Mouse (Mus musculus): ENCODE measurements around the gene Pknox2. TPM values are rescaled to one million over a fixed set of nuclear protein-coding genes. Genes with fewer than 3 reads are reported as not detected.

The Pknox2 gene
- polyA plus RNA-seq, 1 experiment from 2014 or later, result 11.7 TPM

DNA sequence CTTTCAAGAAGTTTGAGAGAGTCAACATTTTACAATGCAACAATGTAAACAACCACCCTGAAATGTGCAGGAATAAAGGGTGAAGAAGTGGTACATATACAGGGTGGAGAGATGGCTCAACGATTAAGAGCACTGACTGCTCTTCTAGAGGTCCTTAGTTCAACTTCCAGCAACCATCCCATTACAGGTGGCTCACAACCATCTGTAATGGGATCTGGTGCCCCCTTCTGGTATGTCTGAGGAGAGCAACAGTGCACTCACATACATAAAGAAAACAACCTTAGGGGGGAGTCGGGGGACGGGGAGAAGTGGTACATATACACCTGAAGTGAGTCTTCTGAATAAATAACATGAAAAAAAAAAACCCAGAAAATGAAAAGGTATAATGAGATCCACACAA, 262.0 kb downstream of the Pknox2 start:
- H3K9me3 ChIP-seq (replicated peaks), result no peaks in the 10 kb centered on the region
- H3K27me3 ChIP-seq (ENCODE audit: low read depth, poor library complexity, severe bottlenecking), result no peaks in the 10 kb centered on the region
- H3K4me1 ChIP-seq, result no peaks in the 10 kb centered on the region
- H3K4me3 ChIP-seq, result no peak overlapping the region
- no peak overlapping the region for H3K27ac ChIP-seq
- 73% methylated on average over 3 of the region's 3 CpGs for WGBS
- peak; percentile 35 for DNase-seq (ENCODE audit: low spot score)
- no peaks in the 10 kb centered on the region for H3K36me3 ChIP-seq

DNA sequence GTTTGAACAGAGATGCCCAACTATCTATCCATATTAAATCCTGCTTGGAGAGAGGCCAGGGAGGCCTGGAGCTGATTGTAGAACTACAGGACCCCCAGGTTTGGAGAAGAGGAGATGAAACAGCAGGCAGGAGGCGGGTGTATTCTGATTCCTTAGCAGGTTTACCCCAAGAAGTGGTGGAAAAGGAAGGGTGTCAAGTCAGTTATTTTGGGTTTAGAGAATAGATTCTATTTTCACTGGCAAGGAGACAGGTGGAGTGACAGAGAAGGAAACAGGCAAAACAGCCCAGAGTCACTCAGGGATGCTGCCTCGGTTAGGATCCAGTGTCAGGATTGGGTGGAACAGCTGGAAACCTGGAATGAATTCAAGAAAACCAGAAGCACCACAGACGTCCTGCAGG, 263.6 kb downstream of the Pknox2 start:
- no peaks in the 10 kb centered on the region for H3K27me3 ChIP-seq (ENCODE audit: low read depth, poor library complexity, severe bottlenecking)
- WGBS, result 75% methylated on average over 3 of the region's 3 CpGs
- no peak overlapping the region for H3K4me3 ChIP-seq
- H3K9me3 ChIP-seq (replicated peaks), result no peaks in the 10 kb centered on the region
- no peaks in the 10 kb centered on the region for H3K36me3 ChIP-seq
- no peaks in the 10 kb centered on the region for H3K4me1 ChIP-seq
- DNase-seq (ENCODE audit: low spot score), result no peak
- H3K27ac ChIP-seq, result no peak overlapping the region

DNA sequence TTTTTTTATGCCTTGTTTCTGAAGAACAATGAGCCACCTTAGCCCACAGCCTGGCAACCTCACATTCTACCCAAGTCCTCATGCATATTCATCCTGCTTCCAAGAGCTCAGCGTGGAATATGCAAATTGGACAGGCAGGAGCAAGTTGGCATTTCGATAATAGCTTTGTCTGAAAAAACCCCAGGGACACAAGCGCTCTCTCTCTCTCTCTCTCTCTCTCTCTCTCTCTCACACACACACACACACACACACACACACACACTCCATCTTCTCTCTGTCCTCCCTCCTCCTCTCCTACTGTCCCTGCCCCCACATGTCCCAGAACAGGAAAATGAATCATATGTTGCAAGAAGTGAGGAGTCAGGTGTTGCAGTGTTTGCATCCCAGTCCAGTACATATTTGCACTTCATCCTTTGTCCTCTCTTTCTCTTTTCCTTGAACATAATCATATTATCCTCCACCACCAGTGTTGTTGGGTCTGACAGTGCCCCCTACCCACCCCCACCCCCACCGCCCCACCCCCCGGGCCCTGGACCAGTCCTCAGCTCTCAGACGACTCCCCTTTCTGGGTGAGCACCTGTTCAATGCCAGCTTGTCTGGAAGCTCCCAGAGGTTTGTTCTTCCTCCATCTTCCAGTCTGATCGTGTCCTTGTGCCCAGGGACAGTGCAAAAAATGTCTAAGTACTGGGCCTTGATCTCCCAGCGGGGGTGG, 265.0 kb downstream of the Pknox2 start:
- WGBS, result 51% methylated on average over 8 of the region's 8 CpGs
- no peak overlapping the region for H3K4me3 ChIP-seq
- no peak for DNase-seq (ENCODE audit: low spot score)

DNA sequence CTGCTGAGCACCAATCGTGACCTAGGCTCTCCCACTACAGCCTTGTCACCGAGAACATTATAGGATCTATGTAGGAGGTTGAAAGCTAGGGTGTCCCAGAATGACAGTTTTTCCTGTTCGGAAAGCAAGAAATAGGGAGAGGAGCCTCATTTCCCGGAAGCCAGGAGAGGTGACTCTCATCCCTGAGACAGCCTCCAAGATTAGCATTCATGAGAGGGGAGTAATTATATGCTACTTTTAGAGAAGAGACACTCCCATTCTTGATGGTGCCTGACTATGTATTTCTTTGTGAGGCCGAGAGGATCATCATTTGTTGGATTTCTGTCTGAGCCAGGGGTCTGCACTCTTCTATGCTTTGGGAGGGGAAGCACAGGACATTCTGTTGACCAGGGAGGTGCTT, 265.6 kb downstream of the Pknox2 start:
- 74% methylated on average over 5 of the region's 5 CpGs for WGBS

More for the DNA sequence above, 265.0 kb downstream of the Pknox2 start:
- no peaks in the 10 kb centered on the region for H3K36me3 ChIP-seq
- H3K9me3 ChIP-seq (replicated peaks), result no peaks in the 10 kb centered on the region
- no peaks in the 10 kb centered on the region for H3K4me1 ChIP-seq
- H3K27ac ChIP-seq, result no peak overlapping the region
- no peaks in the 10 kb centered on the region for H3K27me3 ChIP-seq (ENCODE audit: low read depth, poor library complexity, severe bottlenecking)

GRCm38 (mm10) chr9:36876787-36877186, 270.4 kb downstream of the Pknox2 start:
- Histone ChIP-seq H3K27me3 (ENCODE audit: low read depth, poor library complexity, severe bottlenecking) (no peaks in the 10 kb centered on the region), H3K36me3 (no peaks in the 10 kb centered on the region), H3K9me3 (replicated peaks) (no peaks in the 10 kb centered on the region), H3K4me3 (no peak overlapping the region), H3K27ac (no peak overlapping the region), H3K4me1 (no peaks in the 10 kb centered on the region)
- DNase-seq (ENCODE audit: low spot score), result no peak

More for the DNA sequence above, 265.6 kb downstream of the Pknox2 start:
- no peaks in the 10 kb centered on the region for H3K4me1 ChIP-seq
- no peaks in the 10 kb centered on the region for H3K36me3 ChIP-seq
- H3K27ac ChIP-seq, result no peak overlapping the region
- H3K27me3 ChIP-seq (ENCODE audit: low read depth, poor library complexity, severe bottlenecking), result no peaks in the 10 kb centered on the region
- no peak for DNase-seq (ENCODE audit: low spot score)
- no peak overlapping the region for H3K4me3 ChIP-seq
- no peaks in the 10 kb centered on the region for H3K9me3 ChIP-seq (replicated peaks)

DNA sequence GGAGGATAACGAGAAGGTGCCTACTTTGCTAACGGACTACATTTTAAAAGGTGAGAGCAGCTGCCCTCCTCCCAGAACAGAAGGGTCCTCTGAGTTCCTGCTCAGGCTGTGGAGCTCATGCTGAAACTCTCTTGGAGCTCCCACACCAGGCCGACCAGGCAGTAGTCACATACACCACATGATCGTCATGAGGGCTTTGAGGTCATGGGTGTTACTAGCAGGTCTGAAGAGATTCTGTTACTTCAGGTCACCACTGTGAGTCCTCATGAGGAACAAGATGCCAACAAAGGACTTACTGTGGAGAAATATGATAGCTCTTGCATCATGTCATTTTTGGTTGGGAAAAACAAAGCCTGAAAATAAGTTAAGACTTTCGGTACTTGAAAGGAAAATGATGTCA, 270.9 kb downstream of the Pknox2 start:
- no peak for DNase-seq (ENCODE audit: low spot score)
- Histone ChIP-seq H3K4me1 (no peaks in the 10 kb centered on the region), H3K36me3 (no peaks in the 10 kb centered on the region), H3K9me3 (replicated peaks) (no peaks in the 10 kb centered on the region), H3K4me3 (no peak overlapping the region), H3K27me3 (ENCODE audit: low read depth, poor library complexity, severe bottlenecking) (no peaks in the 10 kb centered on the region), H3K27ac (no peak overlapping the region)
- WGBS, result 88% methylated on average over 5 of the region's 5 CpGs

- Histone ChIP-seq H3K27ac (no peak overlapping the region), H3K4me3 (no peak overlapping the region), H3K9me3 (replicated peaks) (no peaks in the 10 kb centered on the region), H3K27me3 (ENCODE audit: low read depth, poor library complexity, severe bottlenecking) (no peaks in the 10 kb centered on the region), H3K36me3 (no peaks in the 10 kb centered on the region), H3K4me1 (no peaks in the 10 kb centered on the region)
- no peak for DNase-seq (ENCODE audit: low spot score)
- WGBS, result 81% methylated on average over 2 of the region's 2 CpGs
These were observed 273.4 kb downstream of the Pknox2 start for GRCm38 (mm10) chr9:36873796-36874195.

- Histone ChIP-seq H3K9me3 (replicated peaks) (no peaks in the 10 kb centered on the region), H3K4me1 (peaks cover 3% of the 10 kb centered on the region), H3K4me3 (no peak overlapping the region), H3K27me3 (ENCODE audit: low read depth, poor library complexity, severe bottlenecking) (no peaks in the 10 kb centered on the region), H3K36me3 (no peaks in the 10 kb centered on the region), H3K27ac (no peak overlapping the region)
- DNase-seq (ENCODE audit: low spot score), result no peak
- WGBS, result 22% methylated on average over 1 of the region's 1 CpGs
These were observed 276.9 kb downstream of the Pknox2 start for GRCm38 (mm10) chr9:36870263-36870662.

- Histone ChIP-seq H3K9me3 (replicated peaks) (no peaks in the 10 kb centered on the region), H3K27me3 (ENCODE audit: low read depth, poor library complexity, severe bottlenecking) (no peaks in the 10 kb centered on the region), H3K4me3 (no peak overlapping the region), H3K27ac (no peak overlapping the region), H3K36me3 (no peaks in the 10 kb centered on the region), H3K4me1 (peaks cover 8% of the 10 kb centered on the region)
- DNase-seq (ENCODE audit: low spot score), result no peak
- WGBS, result 89% methylated on average over 6 of the region's 6 CpGs
These were observed 278.5 kb downstream of the Pknox2 start for GRCm38 (mm10) chr9:36868662-36869061.

GRCm38 (mm10) chr9:36864862-36865813, 282.1 kb downstream of the Pknox2 start:
- Histone ChIP-seq H3K36me3 (no peaks in the 10 kb centered on the region), H3K4me3 (no peak overlapping the region), H3K4me1 (peaks cover 8% of the 10 kb centered on the region), H3K27ac (no peak overlapping the region), H3K9me3 (replicated peaks) (no peaks in the 10 kb centered on the region), H3K27me3 (ENCODE audit: low read depth, poor library complexity, severe bottlenecking) (no peaks in the 10 kb centered on the region)
- 49% methylated on average over 4 of the region's 4 CpGs for WGBS
- DNase-seq (ENCODE audit: low spot score), result no peak

GRCm38 (mm10) chr9:36863694-36864093, 283.5 kb downstream of the Pknox2 start:
- H3K4me3 ChIP-seq, result no peak overlapping the region
- peaks cover 8% of the 10 kb centered on the region for H3K4me1 ChIP-seq
- H3K27ac ChIP-seq, result no peak overlapping the region
- no peaks in the 10 kb centered on the region for H3K27me3 ChIP-seq (ENCODE audit: low read depth, poor library complexity, severe bottlenecking)
- DNase-seq (ENCODE audit: low spot score), result no peak
- WGBS, result 66% methylated on average over 3 of the region's 3 CpGs
- H3K36me3 ChIP-seq, result no peaks in the 10 kb centered on the region
- H3K9me3 ChIP-seq (replicated peaks), result no peaks in the 10 kb centered on the region

GRCm38 (mm10) chr9:36862576-36862975, 284.6 kb downstream of the Pknox2 start:
- H3K36me3 ChIP-seq, result no peaks in the 10 kb centered on the region
- 86% methylated on average over 2 of the region's 2 CpGs for WGBS
- no peaks in the 10 kb centered on the region for H3K9me3 ChIP-seq (replicated peaks)
- H3K4me1 ChIP-seq, result peaks cover 8% of the 10 kb centered on the region
- no peak overlapping the region for H3K4me3 ChIP-seq
- H3K27me3 ChIP-seq (ENCODE audit: low read depth, poor library complexity, severe bottlenecking), result no peaks in the 10 kb centered on the region
- H3K27ac ChIP-seq, result no peak overlapping the region
- DNase-seq (ENCODE audit: low spot score), result no peak

GRCm38 (mm10) chr9:36858677-36859076, 288.5 kb downstream of the Pknox2 start:
- no peak for DNase-seq (ENCODE audit: low spot score)
- 42% methylated on average over 4 of the region's 4 CpGs for WGBS
- Histone ChIP-seq H3K4me3 (no peak overlapping the region), H3K4me1 (no peaks in the 10 kb centered on the region), H3K27me3 (ENCODE audit: low read depth, poor library complexity, severe bottlenecking) (no peaks in the 10 kb centered on the region), H3K27ac (no peak overlapping the region), H3K9me3 (replicated peaks) (no peaks in the 10 kb centered on the region), H3K36me3 (no peaks in the 10 kb centered on the region)
